Mouse (Mus musculus): ENCODE measurements around the gene Senp7.
"Not testable (repeated sequence)": the region's sequence is repeated elsewhere in the genome, so short reads cannot be mapped to it uniquely, and the experiment has no call there.

Senp7 gene

DNA sequence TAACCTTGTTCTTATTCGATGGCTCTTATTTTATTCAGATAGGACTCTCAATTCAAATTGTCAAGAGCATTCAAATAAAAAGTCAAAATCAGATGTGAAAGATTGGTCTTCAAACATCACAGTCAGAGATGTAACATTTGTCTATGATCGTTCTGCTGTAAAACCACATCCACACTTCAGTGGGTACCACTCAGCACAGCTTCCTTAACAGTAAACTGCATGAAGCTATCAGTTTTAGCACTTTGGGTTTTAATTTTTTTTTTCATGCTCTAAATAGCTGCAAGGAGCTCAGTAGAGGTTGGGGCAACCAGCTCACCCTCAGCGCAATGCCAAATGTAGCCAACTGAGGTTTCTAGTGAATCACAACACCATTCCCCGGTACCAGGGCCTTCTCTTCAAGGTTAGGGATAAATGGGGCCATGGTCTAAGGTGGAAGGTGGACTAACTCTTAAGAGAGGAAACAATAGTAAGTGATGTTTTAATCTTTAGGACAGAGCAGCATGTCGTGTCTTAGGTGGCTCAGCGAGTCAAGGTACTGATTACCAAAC lies 20.5 kb downstream of the Senp7 start:
- no peak for DNase-seq

DNA sequence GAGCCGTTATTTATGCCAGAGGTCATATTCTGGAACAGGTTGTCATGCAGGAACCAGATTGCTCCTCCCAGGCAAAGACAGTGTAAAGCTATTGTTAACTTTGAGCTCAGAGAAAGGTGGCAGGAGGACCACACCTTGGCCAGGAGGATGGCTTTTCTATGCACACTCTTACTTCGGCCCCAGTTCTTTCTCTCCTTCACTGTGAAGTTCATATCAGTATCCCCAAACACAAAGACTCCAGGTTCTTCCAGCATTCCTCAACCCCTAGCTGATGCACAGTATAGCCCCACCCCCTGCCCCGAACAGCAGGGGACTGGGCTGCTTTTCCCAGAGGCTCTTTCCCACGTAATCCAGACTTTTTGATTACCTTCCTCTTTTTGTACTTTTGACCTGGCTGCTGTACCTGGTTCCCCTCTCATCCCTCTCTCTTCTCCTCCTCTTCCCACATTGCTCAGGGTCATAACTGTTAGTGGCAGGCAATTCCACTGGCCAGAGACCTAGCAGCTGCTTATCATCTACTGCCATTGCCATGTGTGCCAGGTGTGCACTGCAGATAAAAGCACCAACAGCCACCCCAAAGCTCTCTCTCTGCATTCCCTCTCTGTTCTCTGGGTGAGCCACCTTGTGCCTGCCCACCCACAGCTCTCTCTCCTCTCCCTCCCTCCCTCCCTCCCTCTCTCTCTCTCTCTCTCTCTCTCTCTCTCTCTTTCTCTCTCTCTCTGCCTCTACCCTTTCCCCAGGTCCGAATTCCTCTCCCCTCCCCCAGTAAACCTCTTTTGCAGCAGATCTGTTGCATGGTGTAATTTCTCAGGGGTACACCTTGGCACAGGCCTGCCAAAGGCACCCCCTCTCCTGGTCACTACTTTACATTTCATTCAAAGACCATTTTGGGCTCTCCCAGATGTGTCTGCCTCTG lies 23.4 kb downstream of the Senp7 start:
- DNase-seq, result peak; percentile 20

DNA sequence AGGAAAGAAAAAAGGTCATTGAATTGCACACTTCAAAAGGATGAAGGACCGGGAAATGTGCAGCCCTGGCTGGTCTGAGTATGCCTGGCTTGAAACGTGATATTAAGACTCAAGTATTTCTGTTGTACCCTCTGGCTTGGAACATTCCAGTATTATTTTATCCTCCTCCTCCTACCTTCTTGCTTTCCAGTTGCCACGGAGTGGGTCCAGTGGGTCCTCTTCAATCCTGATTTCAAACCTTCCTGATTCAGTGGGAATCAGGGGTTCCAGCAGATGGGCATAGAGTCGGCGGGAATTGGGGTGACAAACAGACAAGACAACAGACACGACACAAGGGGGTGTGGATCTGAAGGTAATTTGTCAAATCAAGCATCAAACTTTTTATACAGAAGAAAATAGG lies 24.4 kb downstream of the Senp7 start:
- no peak for DNase-seq

GRCm38 (mm10) chr16:56073150-56073549 lies 25.0 kb downstream of the Senp7 start:
- not testable (repeated sequence) for DNase-seq

DNA sequence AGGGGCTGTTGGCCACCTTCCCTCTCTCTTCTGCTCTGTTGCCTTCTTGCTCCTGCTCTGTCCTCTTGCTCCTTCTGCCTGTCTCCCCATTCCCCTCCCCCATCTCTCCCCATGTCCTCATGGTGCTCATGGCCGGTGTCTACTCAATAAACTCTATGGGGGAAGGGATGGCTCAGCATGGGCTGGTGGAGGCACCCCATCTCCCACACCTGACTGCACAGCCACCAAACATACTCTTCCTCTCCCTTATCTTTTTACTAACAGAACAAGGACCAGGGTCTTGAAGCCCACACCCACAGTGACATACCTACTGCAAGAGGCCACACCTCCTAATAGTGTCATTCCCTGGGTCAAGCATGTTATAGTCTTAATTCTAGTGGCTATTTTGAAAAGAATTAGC lies 26.0 kb downstream of the Senp7 start:
- no peak for DNase-seq

GRCm38 (mm10) chr16:56074565-56074964 lies 26.4 kb downstream of the Senp7 start:
- peak; percentile 36 for DNase-seq

DNA sequence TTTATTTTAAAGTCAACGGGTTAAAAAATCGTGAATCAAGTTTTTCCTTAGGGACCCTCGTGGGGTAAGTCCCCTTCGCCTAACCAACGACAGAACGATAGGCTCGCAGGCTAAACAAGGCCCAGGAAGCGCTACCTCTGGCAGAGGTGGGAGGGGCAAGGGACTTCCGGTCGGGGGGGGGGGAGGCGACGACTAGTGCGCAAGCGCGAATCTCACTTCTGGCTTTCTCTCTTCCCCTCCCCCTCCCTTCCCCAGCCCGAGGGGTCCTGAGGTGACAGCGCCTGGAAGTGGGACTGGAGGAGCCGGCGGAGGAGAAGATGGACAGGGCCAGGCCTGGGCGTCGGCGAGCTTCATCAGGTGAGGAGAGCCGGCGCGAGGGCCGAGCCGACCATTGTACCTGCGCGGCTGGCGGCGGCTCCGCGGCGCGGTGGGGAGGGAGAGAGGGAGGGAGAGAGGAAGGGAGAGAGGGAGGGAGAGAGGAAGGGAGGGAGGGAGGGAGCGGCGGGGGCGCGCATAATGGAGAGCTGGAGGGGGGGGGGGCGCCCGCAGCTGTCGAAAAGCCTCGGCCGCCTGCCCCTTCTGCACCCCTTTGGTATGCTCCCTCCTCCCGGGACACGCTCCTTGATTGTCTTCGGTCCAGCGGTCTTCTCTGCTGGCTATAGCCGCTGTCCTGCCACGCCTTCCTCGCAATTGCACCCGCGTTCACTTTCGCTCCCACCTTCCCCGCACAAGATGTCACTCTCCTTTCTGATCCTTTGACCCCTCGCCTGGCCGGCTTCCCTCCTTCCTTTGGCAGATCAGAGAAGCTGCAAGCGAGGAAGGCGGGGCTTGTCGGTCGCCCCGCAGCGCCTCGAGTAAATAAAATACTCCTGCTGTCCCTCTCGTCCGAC lies 27.3 kb downstream of the Senp7 start:
- DNase-seq, result peak; percentile 89

DNA sequence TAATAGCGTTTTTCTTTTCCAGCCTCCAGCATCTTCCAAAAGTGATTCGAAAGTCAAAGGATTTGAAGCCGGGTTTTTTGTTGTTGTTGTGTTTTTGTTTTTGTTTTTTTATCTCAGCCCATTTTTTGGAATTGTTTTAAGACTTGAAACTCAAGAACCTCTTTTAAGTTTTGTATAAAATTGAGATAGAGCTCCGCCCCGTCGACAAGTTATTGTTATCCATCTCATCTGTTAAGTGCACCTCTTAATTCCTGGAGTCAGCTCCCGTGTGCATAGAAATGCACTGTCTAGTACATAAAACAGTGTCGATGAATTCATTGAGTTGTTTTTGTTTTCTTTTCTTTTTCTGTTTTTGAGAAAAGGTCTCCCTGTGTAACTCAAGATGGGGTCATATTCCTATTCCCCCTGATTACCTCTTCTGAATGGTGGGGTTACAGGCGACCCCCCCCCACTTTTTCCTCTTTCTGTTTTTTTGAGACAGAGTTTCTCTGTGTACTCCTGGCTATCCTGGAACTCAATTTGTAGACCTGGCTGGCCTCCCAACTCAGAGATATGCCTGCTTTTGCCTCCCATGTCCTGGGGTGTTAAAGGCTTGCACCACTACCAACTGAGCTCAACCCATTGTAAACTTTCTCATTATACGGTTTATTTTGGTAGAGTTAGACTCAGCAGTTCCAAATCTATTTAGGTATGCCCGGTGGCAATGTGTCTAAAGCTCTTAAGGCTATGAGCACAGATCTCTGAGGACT lies 28.2 kb downstream of the Senp7 start:
- no peak for DNase-seq

GRCm38 (mm10) chr16:56079419-56079818 lies 31.3 kb downstream of the Senp7 start:
- no peak for DNase-seq

DNA sequence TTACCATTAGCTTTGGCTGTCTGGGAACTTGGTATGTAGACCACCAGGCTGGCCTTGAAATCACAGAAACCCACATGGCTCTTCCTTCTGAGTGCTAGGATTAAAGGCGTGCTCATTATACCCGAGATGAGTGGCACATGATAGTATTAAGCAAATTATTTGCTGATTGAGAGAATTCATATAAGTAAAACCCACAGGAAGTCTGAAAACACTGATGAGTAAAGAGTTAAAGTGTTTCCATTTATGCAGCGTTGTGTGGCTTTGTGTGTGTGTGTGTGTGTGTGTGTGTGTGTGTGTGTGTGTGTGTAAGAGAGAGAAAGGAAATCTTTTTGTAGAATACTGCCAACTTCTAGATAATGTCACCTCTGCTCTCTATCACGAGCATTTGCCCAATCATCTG lies 33.6 kb downstream of the Senp7 start:
- no peak for DNase-seq

GRCm38 (mm10) chr16:56086336-56086735 lies 38.2 kb downstream of the Senp7 start:
- DNase-seq, result no peak

DNA sequence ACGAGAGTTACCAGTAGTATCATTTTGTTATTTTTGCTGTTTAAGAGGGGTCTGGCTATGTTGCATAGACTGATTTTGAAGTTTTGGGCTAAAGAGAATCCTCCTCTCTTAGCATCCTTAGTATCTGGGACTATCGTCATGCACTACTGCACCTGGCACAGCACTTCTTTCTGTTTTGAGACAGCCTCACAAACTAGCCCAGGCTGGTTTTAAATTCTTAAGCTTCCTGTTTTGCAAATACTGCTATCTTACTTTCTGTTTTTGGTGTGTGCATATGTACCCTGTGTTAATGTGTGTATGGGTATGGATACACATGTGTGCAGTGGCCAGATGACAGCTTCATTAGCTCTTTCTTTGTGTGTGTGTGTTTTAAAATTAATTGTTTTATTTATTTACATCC lies 42.2 kb downstream of the Senp7 start:
- DNase-seq, result no peak

- DNase-seq, result not testable (repeated sequence)
Observed at GRCm38 (mm10) chr16:56096401-56097018, 48.4 kb downstream of the Senp7 start.

- no peak for DNase-seq
Observed at GRCm38 (mm10) chr16:56115706-56116105, 67.6 kb downstream of the Senp7 start.

GRCm38 (mm10) chr16:56116155-56116554 lies 68.0 kb downstream of the Senp7 start:
- DNase-seq, result no peak

DNA sequence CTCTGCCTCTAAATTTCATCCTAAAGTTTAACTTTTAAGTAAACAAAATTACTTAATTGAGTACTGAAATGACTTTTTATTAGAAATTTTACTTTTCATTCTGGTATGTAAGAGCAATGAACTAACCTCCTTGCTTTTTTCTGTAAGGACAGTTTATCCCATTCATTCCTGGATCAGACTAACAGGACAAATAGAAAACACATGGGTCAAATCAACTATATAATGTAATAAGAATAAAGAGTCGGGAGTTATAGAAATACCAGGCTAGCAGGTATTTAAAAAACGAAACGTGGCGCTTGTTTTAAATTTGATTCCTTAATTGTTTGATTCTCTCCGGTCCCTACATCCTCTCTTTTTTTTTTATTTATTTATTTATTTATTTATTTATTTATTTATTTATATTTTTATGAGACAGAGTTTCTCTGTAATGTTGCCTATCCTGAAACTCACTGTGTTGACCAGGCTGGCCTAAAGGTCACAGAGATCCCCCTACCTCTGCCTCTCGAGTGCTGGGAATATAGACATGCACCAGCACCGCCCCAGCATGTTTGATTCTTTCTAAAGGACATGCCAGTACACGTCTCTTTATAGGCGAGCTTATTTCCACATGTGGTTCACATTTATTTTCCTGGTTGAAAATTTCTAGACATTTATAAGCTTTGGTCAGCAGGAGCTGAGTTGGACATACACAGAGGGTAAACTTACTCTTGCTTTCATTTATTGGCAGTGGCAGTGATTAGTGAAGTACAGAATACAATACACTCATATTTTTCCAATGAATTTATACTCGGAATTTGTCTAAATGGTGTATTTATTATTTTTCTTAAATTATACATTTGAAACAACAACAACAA lies 69.4 kb downstream of the Senp7 start:
- no peak for DNase-seq

DNA sequence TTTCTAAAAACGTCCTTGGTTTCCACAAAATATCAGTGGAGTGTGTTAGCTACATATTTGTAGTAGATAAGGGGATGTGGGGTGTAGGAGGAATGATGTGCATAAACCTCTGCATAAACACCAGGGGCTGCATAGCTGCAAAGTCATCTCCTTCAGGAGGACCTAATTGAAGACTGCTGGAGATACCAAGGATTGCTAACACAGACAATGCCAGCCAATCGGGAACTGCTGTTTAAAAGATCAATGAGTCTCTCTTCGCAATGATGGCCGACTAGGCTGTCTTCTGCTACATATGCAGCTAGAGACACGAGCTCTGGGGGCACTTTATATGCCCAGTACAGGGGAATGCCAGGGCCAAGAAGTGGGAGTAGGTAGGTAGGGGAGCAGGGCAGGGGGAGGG lies 74.4 kb downstream of the Senp7 start:
- no peak for DNase-seq

DNA sequence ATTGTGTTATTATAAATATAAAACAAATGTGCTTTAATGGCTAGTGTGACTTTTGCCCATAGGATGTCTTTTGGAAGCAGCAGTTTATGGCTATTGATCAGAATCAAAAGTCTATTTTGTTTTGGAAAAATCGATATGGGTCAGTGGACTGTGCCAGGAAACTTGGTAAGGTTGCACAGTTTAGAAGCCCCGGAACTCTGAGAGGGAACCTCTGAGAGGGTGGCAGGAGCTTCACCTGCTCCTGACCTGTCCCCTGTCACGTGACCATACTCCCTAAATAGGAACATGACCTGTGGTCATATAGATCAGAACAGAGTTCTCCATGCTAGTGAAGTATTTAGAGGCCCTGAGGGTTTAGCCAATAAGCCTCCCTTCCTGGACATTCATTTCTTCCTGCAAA lies 75.9 kb downstream of the Senp7 start:
- DNase-seq, result no peak

DNA sequence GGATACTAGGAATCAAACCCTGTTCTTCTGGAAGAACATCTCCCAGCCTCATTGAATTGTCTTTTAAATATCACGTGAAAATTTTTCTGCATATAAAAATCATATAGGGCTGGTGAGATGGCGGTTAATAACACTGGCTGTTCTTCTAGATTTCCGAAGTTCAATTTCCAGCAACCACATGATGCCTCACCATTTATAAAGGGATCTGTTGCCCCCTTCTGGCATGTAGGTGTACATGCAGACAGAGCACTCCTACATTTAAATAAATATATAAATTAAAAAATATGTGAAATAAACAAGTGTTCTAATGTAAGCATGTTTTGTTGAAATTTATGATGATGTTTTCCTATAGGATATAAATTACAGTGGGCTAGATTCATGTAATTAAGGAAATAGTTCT lies 83.5 kb downstream of the Senp7 start:
- DNase-seq, result peak; percentile 20

DNA sequence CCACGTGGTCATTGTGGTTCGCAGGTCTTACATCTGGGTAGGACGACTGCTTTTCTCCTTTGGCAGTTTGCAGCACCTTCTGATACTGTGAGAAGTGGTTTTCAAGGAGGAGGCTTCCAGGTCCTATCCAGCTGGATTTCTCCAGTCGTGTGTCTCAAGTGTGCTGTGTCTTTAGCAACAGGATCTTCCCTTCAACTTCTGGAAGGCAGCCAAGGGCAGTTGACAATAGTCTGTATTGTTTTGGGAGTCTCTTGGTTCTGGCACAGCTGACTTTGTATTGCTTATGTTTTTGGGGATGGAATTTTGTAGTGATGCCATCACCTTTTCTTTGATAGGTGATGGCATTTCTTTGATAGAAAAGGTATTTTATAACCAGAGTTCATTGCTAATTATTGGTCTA lies 86.0 kb downstream of the Senp7 start:
- no peak for DNase-seq

DNA sequence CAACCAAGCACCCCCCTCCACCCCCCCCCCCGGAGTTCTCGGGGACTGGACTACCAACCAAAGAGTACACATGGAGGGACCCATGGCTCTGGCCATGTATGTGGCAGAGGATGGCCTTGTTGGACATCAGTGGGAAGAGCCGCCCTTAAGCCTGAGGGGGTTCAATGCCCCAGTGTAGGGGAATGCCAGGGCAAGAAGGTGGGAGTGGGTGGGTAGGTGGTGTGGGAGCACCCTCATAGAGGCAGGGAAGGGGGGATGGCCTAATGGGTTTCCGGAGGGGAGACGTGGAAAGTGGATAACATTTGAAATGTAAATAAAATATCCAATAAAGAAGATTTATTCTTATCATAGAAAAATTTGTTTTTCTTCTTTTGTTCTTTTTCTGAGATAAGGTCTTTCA lies 89.5 kb downstream of the Senp7 start:
- DNase-seq, result not testable (repeated sequence)
